Comparison of ENCODE assay signal across 13 mouse cellular contexts in the genomic region with DNA sequence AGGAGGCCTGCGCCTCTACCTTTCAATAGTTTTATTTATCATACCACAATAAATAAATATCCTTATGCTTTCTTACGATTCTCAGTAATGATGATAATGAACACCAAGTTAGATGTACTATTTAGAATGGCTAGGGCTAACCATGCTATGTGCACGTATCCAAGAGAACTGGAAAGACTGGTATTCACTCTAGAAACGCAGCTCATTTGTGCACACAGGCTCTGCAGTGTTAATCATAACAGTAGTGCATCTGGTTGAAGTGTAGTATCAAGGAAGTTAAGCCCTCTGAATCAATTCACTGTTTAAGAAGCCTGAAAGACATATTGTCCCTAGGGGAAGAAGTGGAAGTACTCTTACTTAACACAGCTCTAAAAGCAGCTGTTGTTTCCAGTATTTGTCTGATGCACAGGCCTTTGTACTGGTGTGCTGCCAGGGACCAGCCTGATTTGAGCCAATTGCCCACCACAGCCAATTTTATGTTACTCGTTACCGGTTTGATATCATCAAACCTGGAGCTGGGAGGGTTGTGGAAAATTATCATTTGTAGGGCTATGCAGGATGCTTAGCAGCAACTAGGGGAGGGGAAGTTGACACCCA.
A peak's percentile ranks its signal among the peaks of the same experiment; 100 is the strongest.
DNase-seq lines count a peak whose midpoint lies in the region; ATAC-seq lines count a peak whose summit lies in the region.
"Had no signal": no experiment of that assay in that cellular context is flagged by ENCODE, and none has a peak within 500 bp of the region (broad histone marks: within the 10 kb centered on the region; RNA-seq: fewer than 3 reads in every experiment).

No protein-coding gene starts in this region.

- peak overlapping the region; percentile 5; the same call in 1 of the 2 replicates for H3K27ac ChIP-seq in forebrain, embryonic 12.5 days
- H3K27ac ChIP-seq in forebrain, embryonic 11.5 days (ENCODE audit: low read depth, low read length), result no peak overlapping the region
- H3K27ac ChIP-seq in kidney, embryonic 14.5 days (ENCODE audit: low read depth, low read length), result no peak overlapping the region
- no peak overlapping the region for H3K27ac ChIP-seq in midbrain, embryonic 11.5 days (ENCODE audit: low read depth, low read length)
- no peak overlapping the region for H3K27ac ChIP-seq in midbrain, embryonic 14.5 days (replicated peaks; ENCODE audit: low read depth, low read length)
- H3K27ac ChIP-seq: hindbrain, embryonic 14.5 days; limb, embryonic 15.5 days; macrophage had no signal

- no peaks in the 10 kb centered on the region for H3K27me3 ChIP-seq in forebrain, embryonic 12.5 days
- H3K27me3 ChIP-seq in forebrain, embryonic 11.5 days (ENCODE audit: control insufficient read depth, insufficient read depth, low read length), result no peaks in the 10 kb centered on the region
- H3K27me3 ChIP-seq in kidney, embryonic 14.5 days (ENCODE audit: control insufficient read depth, insufficient read depth, low read length), result no peaks in the 10 kb centered on the region
- no peaks in the 10 kb centered on the region for H3K27me3 ChIP-seq in midbrain, embryonic 11.5 days (ENCODE audit: control insufficient read depth, insufficient read depth, low read length)
- H3K27me3 ChIP-seq in midbrain, embryonic 14.5 days (ENCODE audit: control insufficient read depth, insufficient read depth, low read length), result no peaks in the 10 kb centered on the region
- H3K27me3 ChIP-seq: limb, embryonic 15.5 days had no signal

- 63% methylated on average over 6 of the region's 6 CpGs for WGBS in forebrain, embryonic 12.5 days
- WGBS in forebrain, embryonic 11.5 days, result 74% methylated on average over 6 of the region's 6 CpGs
- WGBS in kidney, embryonic 14.5 days, result 84% methylated on average over 6 of the region's 6 CpGs
- 87% methylated on average over 6 of the region's 6 CpGs for WGBS in midbrain, embryonic 11.5 days
- WGBS in midbrain, embryonic 14.5 days, result 81% methylated on average over 6 of the region's 6 CpGs

- DNase-seq in forebrain, embryonic 11.5 days (ENCODE audit: low spot score), result no peak
- peak; percentile 24 for DNase-seq in kidney, adult 11 months
- peak; percentile 76 for DNase-seq in midbrain, embryonic 11.5 days (ENCODE audit: low spot score, missing footprints)
- DNase-seq in midbrain, embryonic 14.5 days, result no peak
- peak; percentile 45 to 67 for DNase-seq in kidney, postnatal 36 days
- DNase-seq in T-cell, adult 2 months (ENCODE audit: low spot score), result no peak
- DNase-seq: adrenal gland, postnatal 25 days; thymus, postnatal 36 days had no signal

- H3K36me3 ChIP-seq in forebrain, embryonic 12.5 days (replicated peaks), result no peaks in the 10 kb centered on the region
- no peaks in the 10 kb centered on the region for H3K36me3 ChIP-seq in forebrain, embryonic 11.5 days (ENCODE audit: control insufficient read depth, insufficient read depth, low read length)
- no peaks in the 10 kb centered on the region for H3K36me3 ChIP-seq in kidney, embryonic 14.5 days (ENCODE audit: control insufficient read depth, insufficient read depth, low read length)
- H3K36me3 ChIP-seq in midbrain, embryonic 11.5 days (ENCODE audit: control insufficient read depth, insufficient read depth, low read length), result no peaks in the 10 kb centered on the region
- H3K36me3 ChIP-seq in midbrain, embryonic 14.5 days (ENCODE audit: control insufficient read depth, insufficient read depth, low read length), result no peaks in the 10 kb centered on the region
- H3K36me3 ChIP-seq: limb, embryonic 15.5 days had no signal

- no peak overlapping the region for H3K9ac ChIP-seq in forebrain, embryonic 12.5 days
- H3K9ac ChIP-seq in forebrain, embryonic 11.5 days (ENCODE audit: low read length), result no peak overlapping the region
- no peak overlapping the region for H3K9ac ChIP-seq in kidney, embryonic 14.5 days (ENCODE audit: low read depth, low read length)
- no peak overlapping the region for H3K9ac ChIP-seq in midbrain, embryonic 11.5 days (ENCODE audit: low read length)
- no peak overlapping the region for H3K9ac ChIP-seq in midbrain, embryonic 14.5 days (replicated peaks; ENCODE audit: low read length)
- H3K9ac ChIP-seq: hindbrain, embryonic 14.5 days; limb, embryonic 15.5 days had no signal

- H3K4me3 ChIP-seq in forebrain, embryonic 12.5 days (replicated peaks), result no peak overlapping the region
- no peak overlapping the region for H3K4me3 ChIP-seq in forebrain, embryonic 11.5 days (ENCODE audit: low read depth, low read length)
- no peak overlapping the region for H3K4me3 ChIP-seq in kidney, embryonic 14.5 days (ENCODE audit: low read length)
- H3K4me3 ChIP-seq in midbrain, embryonic 11.5 days (ENCODE audit: low read depth, low read length), result no peak overlapping the region
- H3K4me3 ChIP-seq in midbrain, embryonic 14.5 days (replicated peaks; ENCODE audit: low read depth, low read length), result no peak overlapping the region
- H3K4me3 ChIP-seq: limb, embryonic 15.5 days had no signal

- H3K4me1 ChIP-seq in forebrain, embryonic 12.5 days, result peaks cover 10% of the 10 kb centered on the region
- H3K4me1 ChIP-seq in forebrain, embryonic 11.5 days (replicated peaks; ENCODE audit: control insufficient read depth, insufficient read depth, low read length), result 0 out of 2 replicates have a peak, but pooled peaks cover 2% of the 10 kb centered on the region
- 0 out of 2 replicates have a peak, but pooled peaks cover 4% of the 10 kb centered on the region for H3K4me1 ChIP-seq in kidney, embryonic 14.5 days (ENCODE audit: control insufficient read depth, insufficient read depth, low read length)
- peaks cover 5% of the 10 kb centered on the region; the same call in 1 of the 2 replicates for H3K4me1 ChIP-seq in midbrain, embryonic 11.5 days (ENCODE audit: control insufficient read depth, insufficient read depth, low read length)
- H3K4me1 ChIP-seq in midbrain, embryonic 14.5 days (ENCODE audit: control insufficient read depth, insufficient read depth, low read length), result peaks cover 6% of the 10 kb centered on the region; the same call in 1 of the 2 replicates

- no peaks in the 10 kb centered on the region for H3K9me3 ChIP-seq in forebrain, embryonic 12.5 days
- no peaks in the 10 kb centered on the region for H3K9me3 ChIP-seq in forebrain, embryonic 11.5 days (ENCODE audit: control insufficient read depth, low read length)
- H3K9me3 ChIP-seq in kidney, embryonic 14.5 days (ENCODE audit: control insufficient read depth, low read length), result no peaks in the 10 kb centered on the region
- no peaks in the 10 kb centered on the region for H3K9me3 ChIP-seq in midbrain, embryonic 11.5 days (ENCODE audit: control insufficient read depth, low read length)
- H3K9me3 ChIP-seq in midbrain, embryonic 14.5 days (ENCODE audit: control insufficient read depth, low read length), result no peaks in the 10 kb centered on the region
- H3K9me3 ChIP-seq: limb, embryonic 15.5 days had no signal

- no peak for ATAC-seq in forebrain, embryonic 12.5 days (ENCODE audit: low FRiP score)
- ATAC-seq in forebrain, embryonic 11.5 days (replicated peaks; ENCODE audit: low FRiP score), result no peak; the same call in 1 of the 2 replicates
- no peak for ATAC-seq in kidney, embryonic 14.5 days (ENCODE audit: low FRiP score, low TSS enrichment)
- no peak for ATAC-seq in midbrain, embryonic 11.5 days (ENCODE audit: low FRiP score)
- ATAC-seq in midbrain, embryonic 14.5 days (ENCODE audit: low FRiP score, low TSS enrichment), result no peak

- H3K4me2 ChIP-seq in forebrain, embryonic 12.5 days, result no peak overlapping the region
- H3K4me2 ChIP-seq in forebrain, embryonic 11.5 days (ENCODE audit: low read depth, low read length, severe bottlenecking), result no peak overlapping the region
- H3K4me2 ChIP-seq in kidney, embryonic 14.5 days (replicated peaks; ENCODE audit: low read depth, low read length), result no peak overlapping the region
- H3K4me2 ChIP-seq in midbrain, embryonic 11.5 days, result no peak overlapping the region
- H3K4me2 ChIP-seq in midbrain, embryonic 14.5 days (ENCODE audit: low read length), result no peak overlapping the region
- H3K4me2 ChIP-seq: hindbrain, embryonic 14.5 days; limb, embryonic 15.5 days had no signal

Comparison
In these comparisons a context has a peak if more than half of its experiments do, and no peak if none do; other contexts are left out.
1. DNase-seq: peak in kidney, adult 11 months (single experiment), midbrain, embryonic 11.5 days (single experiment) and kidney, postnatal 36 days (2 of 2); none in forebrain, embryonic 11.5 days (single experiment), midbrain, embryonic 14.5 days (single experiment) and T-cell, adult 2 months (single experiment).